Mouse (Mus musculus): ENCODE measurements around the gene Lrrc66.

DNA sequence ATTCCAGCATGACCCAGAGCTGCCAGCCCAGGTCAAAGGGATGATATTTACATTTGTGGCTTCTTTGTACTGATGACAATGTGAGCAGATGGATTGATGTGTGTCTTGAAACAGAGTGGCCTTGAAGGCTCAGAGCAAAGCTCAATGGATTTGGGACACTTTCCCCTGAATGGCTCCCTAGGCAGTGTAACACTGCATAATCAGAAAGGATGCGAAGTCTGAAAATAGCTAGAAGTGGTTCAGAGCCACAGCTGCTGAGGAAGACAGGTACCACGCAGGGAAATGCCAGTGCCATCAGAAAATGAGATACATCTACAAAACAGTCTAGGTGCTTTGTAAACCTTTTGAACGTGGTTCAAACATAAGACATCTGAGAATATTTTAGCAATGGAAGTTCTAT, 54.2 kb downstream of the Lrrc66 start:
- no peak for TF ChIP-seq CTCF (IDR thresholded peaks at IDR 0.05; ENCODE audit: extremely low read depth, insufficient read depth, low read length)
- TF ChIP-seq POLR2A (IDR thresholded peaks at IDR 0.05; ENCODE audit: extremely low read depth, insufficient read depth, low read length) = no peak

Measured in cortical plate, adult 2 months (tissue).